Mouse (Mus musculus) pancreas, adult 10 weeks (tissue): ENCODE data around the gene Acot8. TPM values are rescaled to one million over a fixed set of nuclear protein-coding genes. Genes with fewer than 3 reads are reported as not detected.

Experiments used
- polyA plus RNA-seq: library from polyadenylated mRNA; stranded (reverse); fragments of 350-450 nt; fragmentation: Illumina TruSeq; extraction: RNeasy Lipid Tissue Mini Kit (QIAGEN cat#74804); gene quantifications from one replicate; pipeline ENCODE4 v1.2.3, GENCODE M21; 2015; ENCODE audit warnings: low read depth, low replicate concordance; ENCODE audit not compliant: insufficient read depth

The Acot8 gene
- polyA plus RNA-seq = 3.7 TPM

GRCm38 (mm10) chr2:164804533-164805331, at the start of gene Acot8, which contains the start of gene Zswim3:
Gene Acot8, minus strand, starts transcription at chr2:164804882.
Gene Zswim3, plus strand, starts transcription at chr2:164805098.

GRCm38 (mm10) chr2:164833314-164833959, 28.8 kb upstream of the Acot8 start, which contains the start of gene Neurl2:
Gene Neurl2, minus strand, starts transcription at chr2:164833456.

GRCm38 (mm10) chr2:164832748-164833301, 28.1 kb upstream of the Acot8 start, which contains the start of gene Ctsa:
Gene Ctsa, plus strand, starts transcription at chr2:164832873.

DNA sequence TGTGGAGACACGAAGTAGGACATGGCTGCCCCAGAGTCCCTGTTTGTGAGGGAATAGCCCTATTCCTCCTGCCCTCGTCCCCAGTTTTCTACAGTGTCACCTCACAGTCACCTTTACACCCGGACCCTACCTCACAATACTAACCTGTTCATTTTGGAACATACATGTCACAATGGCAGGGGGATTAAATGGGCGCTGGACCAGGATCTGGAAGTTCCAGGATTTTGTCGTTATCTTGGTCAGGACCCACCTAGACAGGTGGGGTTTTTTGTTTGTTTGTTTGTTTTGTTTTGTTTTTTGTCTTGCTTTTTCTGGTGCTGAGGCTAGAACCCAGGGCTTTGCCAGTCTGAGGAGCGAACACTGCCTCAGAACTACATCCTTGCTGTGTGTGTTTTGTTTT, 23.8 kb upstream of the Acot8 start, which contains the start of gene Spata25:
Gene Spata25, minus strand, starts transcription at position 101 of the 400 bp plus-strand sequence.

DNA sequence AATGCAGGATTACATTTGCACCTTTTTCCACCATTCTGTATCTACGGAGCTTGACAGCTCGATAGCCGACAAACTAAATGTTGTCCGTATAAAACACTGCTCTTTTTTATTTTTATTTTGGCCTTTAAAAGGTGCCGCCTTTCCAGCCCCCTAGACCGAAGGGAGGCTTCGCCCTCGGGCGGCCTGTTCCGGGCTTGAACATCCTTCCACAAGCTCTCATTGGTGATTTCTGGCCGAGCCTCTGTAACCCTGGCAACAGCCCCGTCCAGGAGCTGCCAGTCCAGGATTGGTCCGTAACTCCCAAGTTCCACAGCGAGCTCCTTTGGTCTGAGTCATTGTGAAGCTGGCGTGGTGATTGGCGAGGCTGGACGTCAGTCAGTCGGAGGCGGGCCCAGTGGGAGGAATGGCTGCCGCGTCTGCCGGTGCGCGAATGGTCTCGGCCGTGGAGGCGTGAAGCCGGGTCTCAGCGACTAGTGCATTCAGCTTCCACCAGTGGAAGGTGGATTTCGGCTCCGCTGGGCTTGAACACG, 18.0 kb upstream of the Acot8 start, which contains the start of gene Zswim1:
Gene Zswim1, plus strand, starts transcription at position 51 of the 530 bp plus-strand sequence.

DNA sequence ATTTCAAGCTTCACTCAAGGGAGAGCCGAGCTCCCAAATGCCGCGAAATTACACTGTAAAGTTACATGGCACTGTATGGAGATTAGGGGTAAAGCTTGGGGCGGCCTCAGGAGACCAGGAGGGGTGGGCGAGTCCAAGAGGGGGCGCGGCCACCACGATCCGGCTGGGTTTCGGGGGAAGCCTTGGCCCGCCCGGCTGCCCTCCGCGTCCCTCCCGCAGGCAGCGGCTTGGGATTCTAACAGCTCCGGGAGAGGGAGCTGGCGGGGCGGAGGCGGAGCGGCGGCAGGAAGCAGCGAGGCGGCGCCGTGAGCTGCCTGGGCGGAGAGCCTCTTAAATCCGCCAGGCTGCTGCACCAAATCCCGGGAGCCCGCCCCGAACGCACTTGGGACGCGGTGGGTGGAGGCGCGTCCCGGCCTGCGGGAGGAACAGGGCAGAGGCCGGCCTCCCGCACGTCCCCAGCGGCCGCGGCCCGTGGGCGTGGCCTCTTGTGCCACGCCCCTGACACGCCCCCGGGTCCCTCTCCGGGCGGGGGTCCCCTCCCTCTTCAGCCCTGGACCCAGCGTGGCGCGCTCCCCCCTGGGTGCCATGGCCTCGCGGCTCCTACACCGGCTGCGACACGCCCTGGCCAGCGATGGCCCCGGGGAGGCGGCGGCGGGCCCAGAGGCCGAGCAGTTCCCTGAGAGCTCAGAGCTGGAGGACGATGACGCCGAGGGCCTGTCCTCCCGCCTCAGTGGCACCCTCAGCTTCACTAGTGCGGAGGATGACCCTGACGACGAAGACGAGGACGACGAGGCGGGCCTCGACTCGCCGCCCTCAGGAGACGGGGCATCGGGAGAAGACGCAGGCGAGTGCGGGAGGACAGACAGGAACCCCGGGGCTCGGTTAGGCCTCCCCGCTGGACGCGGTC, 18.9 kb downstream of the Acot8 start, which contains the start of gene Snx21:
Gene Snx21, plus strand, starts transcription at position 343 of the 907 bp plus-strand sequence.

GRCm38 (mm10) chr2:164779481-164780086, 25.1 kb downstream of the Acot8 start, which contains the start of gene Tnnc2:
Gene Tnnc2, minus strand, starts transcription at chr2:164779967.

DNA sequence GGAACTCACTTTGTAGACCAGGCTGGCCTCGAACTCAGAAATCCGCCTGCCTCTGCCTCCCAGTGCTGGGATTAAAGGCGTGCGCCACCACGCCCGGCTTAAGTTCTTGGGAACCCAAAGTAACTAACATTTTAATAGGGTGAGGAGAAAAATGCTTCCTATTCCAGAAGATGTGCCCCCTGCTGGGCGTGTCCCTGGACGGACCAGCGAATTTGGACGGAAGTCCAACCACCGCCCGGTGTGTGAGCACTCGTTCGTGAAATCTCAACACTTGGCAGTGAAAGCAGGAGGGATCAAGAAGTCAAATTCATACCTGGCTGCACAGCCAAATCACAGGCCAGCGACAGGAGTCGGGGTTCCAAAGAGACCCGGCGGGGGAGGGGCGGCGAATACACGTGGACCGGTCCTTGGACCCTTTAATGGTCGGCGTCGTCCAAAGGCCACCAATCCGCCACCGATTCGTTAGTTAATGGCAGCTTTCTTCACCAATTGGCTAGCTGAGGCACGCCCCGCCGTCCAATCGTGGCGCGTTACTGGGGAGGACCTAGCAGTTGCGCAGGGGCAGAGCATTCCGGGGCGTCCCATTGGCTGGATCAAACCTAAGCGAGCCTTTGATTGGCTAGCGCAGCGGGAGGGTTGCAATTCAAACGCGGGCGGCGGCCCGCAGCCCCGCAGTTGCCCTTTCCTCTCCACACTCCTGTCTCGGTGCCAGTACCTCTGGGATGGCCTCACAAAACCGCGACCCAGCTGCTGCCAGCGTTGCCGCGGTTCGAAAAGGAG, 35.2 kb downstream of the Acot8 start, which contains the start of gene Ube2c:
Gene Ube2c, plus strand, starts transcription at position 641 of the 780 bp plus-strand sequence.

DNA sequence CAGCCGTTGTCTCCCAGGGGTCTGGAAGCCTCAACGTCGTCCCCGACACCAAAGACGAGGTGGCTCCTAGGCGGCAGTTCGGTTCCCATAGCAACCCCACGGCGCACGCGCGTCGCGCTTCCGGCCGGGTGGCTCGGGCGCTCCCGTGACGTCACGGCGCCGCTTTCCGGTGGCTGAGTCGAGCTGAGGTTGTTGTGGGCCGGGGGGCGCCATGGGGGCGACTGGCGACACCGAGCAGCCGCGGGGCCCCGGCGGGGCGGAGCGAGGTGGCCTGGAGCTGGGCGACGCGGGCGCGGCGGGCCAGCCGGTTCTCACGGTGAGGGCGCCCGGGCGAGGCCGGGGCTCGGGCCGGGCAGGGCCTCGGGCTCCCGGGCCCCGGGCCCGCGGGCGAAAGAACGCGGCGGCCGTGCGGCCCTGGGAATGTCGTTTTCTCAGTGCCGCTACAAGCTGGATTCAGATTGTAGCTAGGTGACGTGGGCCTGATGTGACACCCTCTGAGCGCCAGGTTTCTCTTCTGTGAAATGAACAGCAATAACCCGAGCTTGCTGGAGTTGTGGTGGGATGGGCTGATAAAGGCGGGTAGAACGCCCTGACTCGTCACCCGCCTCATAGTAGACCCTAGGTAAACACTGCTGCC, 58.7 kb downstream of the Acot8 start, which contains the start of the genes Wfdc3 and Dnttip1:
Gene Wfdc3, minus strand, starts transcription at position 89 of the 637 bp plus-strand sequence.
Gene Dnttip1, plus strand, starts transcription at position 141 of the 637 bp plus-strand sequence.

Other genes starting within 250 kb of the Acot8 start
- 8.5 TPM for gene Wfdc2, start 242.5 kb downstream of the Acot8 start, polyA plus RNA-seq
- not detected for gene Spint3, start 231.4 kb downstream of the Acot8 start, polyA plus RNA-seq
- not detected for gene Wfdc6a, start 219.4 kb downstream of the Acot8 start, polyA plus RNA-seq
- gene Eppin, start 211.3 kb downstream of the Acot8 start, polyA plus RNA-seq = not detected
- gene Wfdc6b, start 191.4 kb downstream of the Acot8 start, polyA plus RNA-seq = not detected
- gene Wfdc8, start 191.3 kb downstream of the Acot8 start, polyA plus RNA-seq = not detected
- 1.0 TPM for gene Wfdc16, start 166.1 kb downstream of the Acot8 start, polyA plus RNA-seq
- not detected for gene Wfdc10, start 148.8 kb downstream of the Acot8 start, polyA plus RNA-seq
- gene Wfdc9, start 148.3 kb downstream of the Acot8 start, polyA plus RNA-seq = not detected
- gene Wfdc11, start 130.8 kb downstream of the Acot8 start, polyA plus RNA-seq = not detected
- gene Wfdc13, start 119.8 kb downstream of the Acot8 start, polyA plus RNA-seq = not detected
- not detected for gene Spint4, start 106.4 kb downstream of the Acot8 start, polyA plus RNA-seq
- gene Spint5, start 89.6 kb downstream of the Acot8 start, polyA plus RNA-seq = not detected
- gene Wfdc3, start 59.0 kb downstream of the Acot8 start, polyA plus RNA-seq = 2.3 TPM
- gene Dnttip1, start 58.9 kb downstream of the Acot8 start, polyA plus RNA-seq = 6.2 TPM
- not detected for gene Ube2c, start 35.0 kb downstream of the Acot8 start, polyA plus RNA-seq
- not detected for gene Tnnc2, start 24.9 kb downstream of the Acot8 start, polyA plus RNA-seq
- gene Snx21, start 19.1 kb downstream of the Acot8 start, polyA plus RNA-seq = 7.6 TPM
- 1.3 TPM for gene Zswim3, start 216 bp upstream of the Acot8 start, polyA plus RNA-seq
- 2.2 TPM for gene Zswim1, start 17.8 kb upstream of the Acot8 start, polyA plus RNA-seq
- not detected for gene Spata25, start 23.7 kb upstream of the Acot8 start, polyA plus RNA-seq
- 25.7 TPM for gene Ctsa, start 28.0 kb upstream of the Acot8 start, polyA plus RNA-seq
- gene Neurl2, start 28.6 kb upstream of the Acot8 start, polyA plus RNA-seq = 0.87 TPM
- gene Pltp, start 52.8 kb upstream of the Acot8 start, polyA plus RNA-seq = 49.6 TPM
- gene Pcif1, start 74.4 kb upstream of the Acot8 start, polyA plus RNA-seq = 14.1 TPM
- 5.1 TPM for gene Zfp335, start 106.9 kb upstream of the Acot8 start, polyA plus RNA-seq
- gene Mmp9, start 135.9 kb upstream of the Acot8 start, polyA plus RNA-seq = 6.0 TPM
- gene Slc12a5, start 155.9 kb upstream of the Acot8 start, polyA plus RNA-seq = 2.0 TPM
- 8.9 TPM for gene Ncoa5, start 230.0 kb upstream of the Acot8 start, polyA plus RNA-seq